Mouse (Mus musculus) R1 (cell line): ENCODE results near the gene Trf.

Source experiments
- DNase-seq: peaks from one replicate; pipeline ENCODE4 v3.0.0-alpha.2; 2018; ENCODE audit warnings: low read depth, low spot score

The Trf gene

DNA sequence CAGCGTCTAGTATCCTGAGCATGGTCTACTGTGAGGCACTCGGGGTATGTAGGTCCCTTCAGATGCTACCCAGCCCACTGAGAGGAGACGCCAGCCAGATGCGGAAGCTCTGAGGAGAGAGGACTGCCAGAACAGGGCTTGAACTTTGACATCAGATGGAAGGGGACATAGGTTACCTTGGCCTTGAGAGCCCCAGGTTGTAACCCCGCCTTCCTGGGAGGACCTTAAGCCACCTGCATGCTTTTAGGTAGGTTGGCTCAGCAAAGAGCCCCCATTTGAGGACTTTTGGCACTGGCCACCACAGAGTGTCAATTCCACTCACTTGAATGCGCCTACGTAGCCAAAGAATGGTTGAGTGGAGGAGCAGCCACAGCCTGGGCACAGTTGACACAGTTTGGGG lies 5.5 kb downstream of the Trf start:
- DNase-seq: no peak

DNA sequence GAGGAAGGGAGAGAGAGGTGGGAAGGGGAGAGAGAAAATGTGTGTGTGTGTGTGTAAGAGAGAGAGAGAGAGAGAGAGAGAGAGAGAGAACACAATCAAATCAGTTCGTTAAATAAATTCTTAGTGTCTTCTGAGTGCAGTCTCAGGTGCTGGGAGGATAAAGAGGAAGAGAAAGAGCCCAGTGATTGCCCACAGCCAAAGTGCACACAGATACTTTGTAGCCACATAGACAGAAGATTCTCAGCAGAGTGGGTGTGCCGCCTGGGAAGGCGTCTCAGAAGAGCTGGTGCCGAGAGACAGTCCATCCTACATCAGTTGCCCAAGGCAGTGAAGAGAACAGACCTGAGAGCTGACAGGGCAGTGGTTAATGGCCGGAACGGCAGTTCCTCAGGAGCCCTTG lies 16.0 kb downstream of the Trf start:
- DNase-seq: no peak

DNA sequence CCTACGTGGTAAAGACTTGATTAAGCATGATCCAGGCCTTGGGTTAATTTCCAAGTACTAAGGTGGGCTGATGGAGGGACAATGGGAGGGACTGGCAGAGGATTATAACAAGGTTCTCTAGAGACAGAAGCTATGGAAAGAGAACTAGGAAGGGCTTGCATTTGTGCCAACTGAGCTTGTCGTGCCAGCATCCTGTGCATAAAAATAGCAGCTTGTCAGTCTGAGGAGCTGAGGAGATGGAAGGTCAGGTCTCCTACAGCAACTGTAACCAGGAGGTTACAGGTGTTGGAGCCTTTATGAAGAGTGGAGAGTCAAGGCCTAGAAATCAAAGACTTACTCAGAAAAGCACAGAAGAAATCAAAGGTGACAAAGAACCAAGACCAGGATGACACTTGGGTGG lies 16.6 kb downstream of the Trf start:
- DNase-seq: no peak

DNA sequence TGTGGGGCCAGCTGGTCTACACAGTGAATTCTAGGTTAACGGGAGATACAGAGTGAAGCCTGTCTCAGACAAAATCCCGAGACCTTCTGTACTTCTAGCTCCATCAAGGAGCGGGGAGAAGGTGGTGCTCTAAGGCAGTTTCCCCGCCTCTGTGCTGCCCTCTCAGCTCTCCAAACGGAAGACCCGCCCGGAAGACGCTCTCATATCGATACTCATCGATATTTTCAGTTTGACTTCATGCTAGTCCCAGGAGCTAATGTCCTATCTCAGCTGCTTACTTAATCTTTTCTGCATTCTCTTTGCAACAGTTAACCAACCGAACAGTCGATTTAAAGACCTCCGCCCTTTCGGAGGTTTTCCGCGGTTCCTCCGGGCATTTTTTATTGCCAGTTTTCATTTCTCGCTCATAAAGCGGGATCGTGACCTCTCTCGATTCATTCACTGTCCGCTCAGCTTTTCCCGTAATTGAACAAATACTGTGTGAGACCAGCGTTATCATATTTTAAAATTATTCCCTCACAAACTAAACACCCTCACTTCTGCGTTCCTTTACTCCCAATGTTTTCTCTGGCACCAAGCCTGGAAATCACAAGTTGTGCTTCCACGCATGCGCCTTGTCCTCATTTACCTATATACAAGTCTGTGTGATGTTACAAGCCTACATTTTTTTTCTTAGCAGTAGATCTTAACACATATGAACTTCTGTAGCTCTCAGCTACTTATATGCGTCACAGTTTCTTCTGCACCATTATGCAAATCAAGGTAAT lies 17.4 kb downstream of the Trf start:
- no peak for DNase-seq

DNA sequence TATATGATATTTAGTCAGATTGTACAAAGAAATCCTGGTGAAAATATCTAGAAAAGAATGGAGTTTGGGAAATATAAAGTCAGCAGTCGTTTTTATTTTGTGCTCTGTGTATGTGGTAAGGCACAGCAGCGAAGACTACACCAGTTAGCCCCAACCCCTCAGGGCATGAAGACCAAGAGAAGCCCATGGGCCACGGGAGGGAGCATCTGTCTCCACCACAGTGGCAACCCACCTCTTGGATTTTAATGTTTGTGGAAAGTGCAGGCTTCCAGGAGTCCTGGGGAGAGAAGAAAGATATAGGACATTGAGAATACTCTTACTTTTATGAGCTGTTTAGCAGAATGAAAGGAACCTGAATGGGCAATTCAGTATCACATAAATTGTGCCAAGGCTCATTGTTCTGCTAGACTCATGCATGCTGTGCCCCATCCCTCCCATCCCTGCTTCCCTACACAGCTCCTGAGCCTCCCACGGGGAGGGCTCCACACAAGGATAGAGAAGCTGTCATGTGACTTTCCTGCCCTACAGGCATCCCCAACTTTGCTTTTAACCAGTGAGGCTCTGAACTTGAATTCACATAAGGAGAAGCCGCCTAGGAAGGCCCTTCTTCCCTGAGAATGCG lies 21.3 kb downstream of the Trf start:
- no peak for DNase-seq

DNA sequence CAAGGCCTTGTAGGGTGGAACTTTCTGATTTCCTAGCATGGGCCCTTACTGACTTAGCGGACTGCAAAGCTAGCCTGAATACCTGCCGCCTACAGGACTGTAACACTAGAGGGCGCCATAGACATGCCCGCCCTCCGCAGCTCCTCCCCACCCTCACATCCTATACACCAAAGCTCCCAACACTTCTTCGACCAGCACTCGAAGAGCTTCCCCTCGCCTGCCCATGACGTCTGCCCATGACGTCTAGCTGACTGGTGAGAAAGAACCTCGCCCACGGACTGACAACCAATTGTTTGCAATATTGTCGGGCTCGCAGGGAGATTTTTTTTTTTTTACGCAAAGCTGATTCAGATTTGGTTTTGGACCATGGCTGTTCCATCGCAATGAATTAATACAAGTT lies 22.4 kb downstream of the Trf start:
- peak; percentile 84 for DNase-seq

DNA sequence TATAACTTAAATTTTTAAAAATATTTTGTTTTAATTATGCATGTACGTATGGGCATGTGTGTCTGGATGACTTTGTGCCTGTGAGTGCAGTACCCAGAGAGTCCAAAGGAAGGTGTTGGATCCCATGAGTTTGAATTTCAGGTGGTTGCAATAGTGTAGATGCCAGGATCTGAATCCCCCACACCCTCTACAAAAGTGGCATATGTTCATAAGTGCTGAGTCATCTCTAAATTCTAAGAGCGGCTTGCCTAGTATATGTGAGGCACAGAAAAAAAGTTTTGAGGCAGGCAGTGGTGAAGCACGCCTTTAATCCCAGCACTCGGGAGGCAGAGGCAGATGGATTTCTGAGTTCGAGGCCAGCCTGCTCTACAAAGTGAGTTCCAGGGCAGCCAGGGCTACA lies 24.5 kb downstream of the Trf start:
- no peak for DNase-seq

DNA sequence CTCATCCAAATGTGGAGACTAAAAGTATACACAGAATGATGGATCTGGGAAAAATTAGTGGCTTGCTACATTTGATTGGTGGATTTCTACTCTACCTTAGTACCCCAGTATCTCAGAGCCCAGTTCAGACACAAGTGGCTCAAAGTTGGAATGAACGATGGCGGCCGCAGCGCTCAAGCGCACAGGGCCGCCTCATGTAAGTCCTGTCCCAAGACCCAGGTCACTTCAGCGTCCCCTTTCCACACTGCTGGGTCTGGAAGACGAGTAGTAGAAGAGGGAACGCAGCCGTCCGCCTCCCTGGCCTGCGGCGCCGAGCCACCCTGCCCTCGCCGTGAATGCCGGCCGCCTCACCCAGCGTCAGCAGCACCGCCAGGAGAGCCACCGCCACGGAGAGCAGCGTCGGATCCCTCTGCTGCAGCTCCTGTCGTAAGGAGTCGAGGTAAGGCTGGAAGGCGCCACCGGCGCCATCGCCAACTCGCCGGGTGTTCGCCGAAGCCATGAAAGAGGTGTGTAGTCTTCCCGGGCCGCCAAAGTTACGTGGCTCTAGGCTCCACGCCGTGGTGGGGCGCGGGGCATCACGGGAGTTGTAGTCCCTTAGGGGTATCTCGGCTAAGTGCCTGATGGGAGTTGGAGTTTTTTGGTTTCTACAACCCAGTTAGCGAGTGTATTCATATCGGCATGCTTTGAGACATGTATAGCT lies 28.5 kb downstream of the Trf start, which contains the start of gene Srprb:
TSS of gene Srprb (minus strand) at position 577 of the 700 bp plus-strand sequence.
- DNase-seq: peak; percentile 94

DNA sequence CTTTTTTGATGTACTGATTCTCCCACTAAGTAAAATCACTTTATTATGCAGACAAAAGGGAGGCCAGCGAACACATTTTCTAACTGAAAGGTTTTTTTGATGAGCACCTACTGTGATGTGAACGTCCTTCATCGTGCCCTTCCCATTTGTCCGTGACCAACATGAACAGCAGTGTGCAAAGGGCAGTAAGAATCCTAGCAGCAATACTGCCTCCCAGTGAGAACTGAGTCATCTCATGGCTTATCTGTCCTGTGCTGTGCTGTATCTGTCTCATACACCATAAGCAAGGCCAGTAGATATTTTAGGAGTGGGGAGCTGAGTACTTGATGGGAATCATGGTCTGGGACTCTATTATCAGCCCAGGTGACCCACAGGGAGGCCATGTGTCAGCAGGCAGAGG lies 41.8 kb downstream of the Trf start:
- no peak for DNase-seq

DNA sequence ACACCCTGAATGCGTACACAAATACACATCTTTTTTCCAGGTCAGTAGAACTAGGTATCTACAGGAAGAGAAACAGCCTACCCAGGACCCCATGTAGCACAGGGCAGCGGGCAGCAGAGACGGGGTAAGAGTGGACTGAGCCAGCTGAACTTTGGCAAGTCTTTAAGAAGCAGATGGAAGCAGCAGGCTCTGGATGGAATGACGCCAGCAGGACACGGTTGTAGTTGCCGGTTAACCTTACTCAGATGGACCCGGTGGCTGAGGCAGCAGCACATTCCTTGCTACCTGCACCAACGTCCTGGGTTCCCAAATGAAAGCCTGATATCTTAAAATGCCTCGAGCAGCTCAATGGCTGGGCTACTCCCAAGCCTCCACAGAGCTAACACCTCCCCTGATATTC lies 43.5 kb downstream of the Trf start:
- no peak for DNase-seq

DNA sequence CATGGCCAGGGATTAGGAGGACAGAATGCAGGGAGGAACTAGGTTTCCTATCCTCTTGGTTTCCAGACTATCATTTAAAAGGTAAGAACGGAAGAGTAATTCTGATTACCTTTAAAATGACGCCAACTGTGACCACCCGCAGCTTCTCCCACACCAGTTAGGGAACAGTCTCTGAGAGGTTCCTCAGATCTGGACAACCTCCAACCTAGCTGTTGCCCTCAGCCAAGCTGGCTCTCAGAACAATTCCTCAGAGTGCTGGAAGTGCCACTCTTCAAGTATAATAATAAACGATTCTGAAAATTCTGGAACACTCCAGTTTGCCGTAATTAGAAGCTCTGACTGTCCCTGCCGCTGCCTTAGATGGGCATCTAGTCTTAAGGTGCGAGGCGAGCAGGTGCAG lies 44.3 kb downstream of the Trf start:
- no peak for DNase-seq

DNA sequence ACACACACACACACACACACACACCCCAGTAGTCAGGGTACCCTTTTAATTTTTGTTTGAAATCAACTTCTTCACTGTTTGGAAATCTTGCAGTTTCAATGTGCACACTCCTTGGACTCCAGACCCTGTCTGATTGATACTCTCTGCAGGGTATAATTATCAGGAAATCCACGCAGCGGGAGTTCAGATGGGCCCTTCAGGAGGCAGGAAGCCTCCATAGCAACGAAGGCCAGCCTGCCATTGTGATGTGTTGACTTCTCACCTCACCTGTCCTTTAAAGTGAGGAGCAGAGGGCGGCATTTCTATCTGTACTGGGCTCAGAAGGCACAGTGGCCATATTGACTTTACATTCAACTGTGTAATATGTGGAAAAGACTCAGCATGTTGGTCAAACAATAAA lies 45.4 kb downstream of the Trf start:
- DNase-seq: peak; percentile 93

DNA sequence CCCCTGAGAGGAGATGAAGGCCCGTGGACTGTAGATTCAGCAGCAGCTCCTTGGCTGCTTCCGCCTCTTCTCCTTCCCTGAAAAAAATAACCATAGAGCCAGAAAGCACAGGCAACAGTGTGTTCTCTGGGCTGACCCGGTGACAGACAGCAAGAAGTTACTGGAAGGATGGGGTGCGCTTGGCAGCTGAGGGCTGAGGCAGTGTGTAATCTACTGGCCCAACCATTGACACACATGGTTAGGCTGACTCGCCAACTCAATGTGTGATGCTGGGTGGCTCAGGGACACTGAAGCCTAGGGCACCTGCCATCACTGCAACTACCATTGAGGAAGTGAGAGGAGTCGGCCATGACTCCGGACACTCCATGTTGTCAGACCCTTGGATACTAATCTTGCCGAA lies 48.4 kb downstream of the Trf start:
- DNase-seq: no peak

DNA sequence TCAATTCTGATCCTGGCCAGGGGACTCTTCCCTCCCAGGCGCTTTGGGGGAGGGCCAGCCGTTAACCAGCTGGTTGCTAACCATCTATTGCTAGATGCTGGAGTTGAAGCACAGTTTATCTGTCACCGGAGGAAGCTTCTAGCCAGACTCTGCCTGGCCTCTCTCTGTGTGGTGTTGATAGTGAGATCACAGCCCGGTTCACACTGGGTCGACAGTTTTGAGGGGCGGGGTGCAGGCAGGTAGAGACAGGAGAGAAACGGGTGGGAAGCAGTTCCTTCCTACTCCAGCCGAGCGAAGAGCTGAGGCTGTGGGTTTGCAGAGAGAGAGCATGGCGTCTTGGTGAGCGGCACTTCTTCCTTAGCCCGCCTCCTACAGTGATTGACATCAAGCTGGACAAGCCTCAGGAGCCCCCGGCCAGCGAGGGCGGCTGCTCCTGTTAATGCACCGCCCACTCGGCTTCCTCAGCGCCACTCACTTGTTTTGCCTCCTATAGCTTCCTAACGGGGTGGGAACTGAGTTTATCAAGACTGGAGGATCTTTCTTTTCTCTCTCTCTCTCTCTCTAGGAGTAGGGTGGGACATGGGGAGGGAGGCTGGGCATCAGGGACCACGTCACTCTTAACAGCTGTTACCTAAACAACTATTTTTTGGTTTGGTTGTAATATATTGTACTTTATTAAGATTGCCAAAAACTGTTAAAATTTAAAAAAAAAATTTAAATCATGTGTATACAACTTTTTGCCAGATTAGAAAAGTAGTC lies 49.3 kb downstream of the Trf start:
- DNase-seq: peak; percentile 91

DNA sequence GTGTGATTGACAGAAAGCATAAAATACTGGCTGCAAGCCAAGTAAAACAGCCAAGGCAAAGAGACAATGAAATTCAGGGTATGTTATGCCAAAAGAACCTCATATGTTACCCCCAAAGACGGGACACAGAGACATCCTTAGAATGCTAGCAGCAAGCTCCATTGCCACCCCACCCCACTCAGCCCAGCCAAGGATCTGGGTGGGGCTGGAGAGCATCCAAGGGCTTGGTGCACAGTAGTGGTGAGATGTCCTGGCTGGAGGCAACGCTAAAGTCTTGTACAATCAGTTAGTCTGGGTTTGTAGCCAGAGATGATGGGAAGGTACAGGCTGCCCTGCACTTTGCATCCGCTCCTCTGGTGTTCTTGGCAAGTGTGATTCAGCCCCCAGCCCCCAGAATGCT lies 49.9 kb downstream of the Trf start:
- DNase-seq: no peak

DNA sequence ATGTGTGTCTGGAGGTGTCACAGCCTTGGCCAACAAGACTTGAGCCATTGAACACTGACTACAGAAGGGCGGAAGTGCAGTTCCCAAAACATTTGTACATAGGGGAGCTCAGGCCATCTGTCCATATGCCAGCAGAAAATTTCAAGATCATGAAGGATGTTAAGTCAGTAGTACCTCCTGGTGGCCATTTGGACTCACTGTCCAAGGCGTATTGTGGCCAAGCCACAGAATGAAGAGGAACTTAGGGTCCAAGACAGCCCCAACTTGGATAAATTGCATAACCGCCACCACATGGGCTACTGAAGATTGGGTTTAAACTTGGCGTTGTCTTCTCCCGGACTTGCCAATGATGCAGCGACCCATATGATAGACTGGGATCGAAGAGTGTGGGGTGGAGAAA lies 54.6 kb downstream of the Trf start:
- peak; percentile 35 for DNase-seq

DNA sequence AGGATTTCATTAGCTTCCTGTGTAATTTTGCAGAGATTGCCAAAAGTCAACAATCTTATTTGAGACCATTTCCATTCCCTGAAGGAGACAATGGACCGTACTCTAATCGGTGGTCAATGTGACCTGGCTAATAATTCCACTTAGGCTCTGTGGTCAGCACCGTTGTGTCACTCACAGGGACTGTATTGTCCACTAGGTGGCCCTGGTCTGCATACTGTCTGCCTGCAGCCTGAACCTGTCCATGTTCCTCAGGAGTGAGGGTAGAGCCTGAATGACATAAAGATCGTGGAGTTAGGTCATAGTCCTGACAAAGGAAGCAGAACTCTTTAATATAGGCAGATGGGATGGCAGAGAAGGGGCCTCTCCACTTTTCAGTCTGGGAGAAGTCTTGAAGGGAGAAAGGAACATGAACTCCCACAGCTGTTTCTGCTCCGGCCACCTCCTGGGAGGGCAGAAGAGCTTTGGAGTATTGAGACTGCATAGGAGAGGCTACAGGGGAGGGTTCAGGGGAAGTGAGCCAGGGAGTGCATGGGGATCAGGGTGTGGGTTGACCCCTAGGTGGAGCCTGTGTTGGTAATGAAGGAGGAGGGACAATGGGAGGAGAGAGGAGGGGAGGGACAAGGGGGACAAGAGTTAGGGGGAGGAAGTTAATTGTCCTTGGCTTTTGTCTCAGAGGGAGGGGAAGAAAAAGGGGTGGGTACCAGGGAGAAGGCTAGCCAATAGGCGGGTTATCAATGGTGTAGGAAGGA lies 55.3 kb downstream of the Trf start:
- peak; percentile 88 for DNase-seq

DNA sequence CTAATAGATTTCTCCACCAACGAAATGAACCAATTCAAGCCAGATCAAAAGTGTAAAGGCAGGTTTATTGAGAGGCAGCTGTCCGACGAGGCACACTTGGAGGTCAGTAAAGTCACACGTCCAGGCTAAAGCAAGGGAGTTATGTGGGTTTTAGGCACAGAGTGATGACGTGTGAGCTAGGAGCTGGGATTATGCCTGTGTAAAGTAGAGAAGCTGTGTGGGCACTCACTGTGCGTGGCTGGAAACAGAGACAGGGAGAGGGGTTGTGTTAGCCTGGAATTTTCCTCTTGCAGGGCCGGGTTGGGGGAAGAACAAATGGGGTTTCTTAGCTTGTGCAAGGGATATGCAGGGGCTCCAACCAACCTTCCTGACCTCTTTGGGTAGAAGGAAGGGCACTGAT lies 61.5 kb downstream of the Trf start:
- DNase-seq: no peak

DNA sequence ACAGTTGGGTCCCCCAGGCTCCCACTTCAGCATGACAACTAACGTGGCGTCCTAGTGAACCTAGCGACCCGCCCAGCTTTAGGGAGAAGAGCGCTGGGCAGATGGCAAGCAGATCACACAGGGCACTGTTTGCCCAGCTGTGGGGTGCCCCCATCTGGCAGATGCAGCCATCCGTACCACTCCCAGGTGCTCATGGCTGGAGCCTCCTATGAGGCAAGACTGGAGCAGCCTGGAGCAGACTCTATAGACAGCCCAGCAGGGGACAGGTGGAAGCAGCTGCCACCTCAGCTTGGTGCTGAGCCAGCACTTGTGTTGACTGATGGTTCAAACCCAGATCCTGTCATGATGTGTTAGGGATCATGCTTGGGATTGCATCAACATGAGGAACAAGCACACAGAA lies 62.2 kb downstream of the Trf start:
- no peak for DNase-seq

DNA sequence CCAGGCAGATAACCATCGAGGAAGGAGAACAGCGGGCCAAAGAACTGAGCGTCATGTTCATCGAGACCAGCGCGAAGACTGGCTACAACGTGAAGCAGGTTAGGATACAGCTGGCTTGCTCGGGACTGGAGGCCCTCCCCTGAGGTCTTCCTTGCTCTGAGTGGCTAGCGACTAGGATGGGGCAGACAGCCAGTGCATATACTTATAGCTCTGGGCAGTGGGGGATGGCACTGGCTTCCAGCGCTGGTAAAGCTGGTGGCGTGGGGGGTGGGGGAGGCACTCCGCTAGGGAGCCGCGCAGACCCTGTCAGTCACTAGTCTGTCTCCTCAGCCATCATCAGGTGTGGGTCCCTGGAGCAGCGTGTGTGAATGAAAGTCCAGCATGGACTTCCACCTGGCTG lies 66.4 kb downstream of the Trf start:
- DNase-seq: no peak

DNA sequence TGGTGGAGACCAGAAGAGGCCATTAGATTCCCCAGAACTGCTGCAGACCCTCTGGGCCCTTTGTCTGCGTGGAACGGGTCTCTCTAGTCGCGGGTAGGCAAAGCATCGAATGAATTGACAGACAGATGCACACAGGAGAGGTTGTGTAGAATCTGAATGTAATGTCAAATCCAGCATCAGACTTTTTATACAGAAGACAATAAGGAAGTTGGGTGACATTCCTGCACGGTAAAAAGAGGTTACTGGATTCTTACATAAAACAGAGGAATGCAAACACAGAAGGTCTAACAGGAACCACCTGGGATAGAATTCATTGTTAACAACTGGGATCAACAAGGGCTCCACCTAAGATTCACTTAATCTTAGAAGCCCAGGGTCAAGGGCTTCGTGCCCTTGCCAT lies 75.1 kb downstream of the Trf start:
- DNase-seq: peak; percentile 82
